Mouse (Mus musculus): Measurements from ENCODE around the gene Usp40.

Usp40 gene

GRCm38 (mm10) chr1:87941765-87942164 lies 66.6 kb downstream of the Usp40 start:
- no peak for DNase-seq (ENCODE audit: low spot score)

DNA sequence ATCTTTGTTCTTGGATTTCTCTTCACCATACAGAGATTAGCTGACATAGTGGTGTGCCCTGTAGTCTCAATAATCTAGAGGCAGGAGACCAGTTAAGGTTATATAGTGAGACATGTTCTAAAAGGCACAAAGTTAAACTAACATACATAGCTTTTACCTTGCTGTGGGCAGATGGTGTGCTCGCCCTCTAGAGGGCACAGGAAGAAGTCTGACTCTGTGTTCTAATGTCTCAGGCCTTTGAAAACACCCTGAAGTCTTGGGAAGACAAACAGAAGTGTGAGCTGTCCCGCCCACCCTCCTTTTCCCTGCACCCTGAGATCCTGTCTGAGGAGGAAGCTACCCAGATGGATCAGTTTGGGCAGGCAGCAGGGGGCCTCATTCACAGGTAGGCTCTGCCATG lies 71.8 kb downstream of the Usp40 start:
- DNase-seq (ENCODE audit: low spot score): peak; percentile 23

DNA sequence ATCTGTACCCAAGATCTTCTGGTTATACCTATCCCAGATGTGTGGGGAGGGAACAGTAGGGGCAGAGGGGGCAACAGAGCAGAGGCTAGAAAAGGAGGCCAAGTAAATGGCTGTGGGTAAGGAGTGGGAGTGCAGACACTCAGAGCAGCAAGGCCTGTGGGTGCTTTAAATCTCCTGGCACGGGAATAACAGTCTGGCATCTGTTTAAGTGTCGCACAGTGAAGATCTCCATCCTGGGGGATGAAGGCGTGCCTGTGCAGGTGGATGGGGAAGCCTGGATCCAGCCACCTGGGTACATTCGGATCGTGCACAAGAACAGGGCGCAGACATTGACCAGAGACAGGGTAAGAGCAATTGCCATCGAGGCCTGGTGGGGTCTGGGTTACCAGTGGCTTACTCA lies 72.3 kb downstream of the Usp40 start:
- DNase-seq (ENCODE audit: low spot score): no peak

DNA sequence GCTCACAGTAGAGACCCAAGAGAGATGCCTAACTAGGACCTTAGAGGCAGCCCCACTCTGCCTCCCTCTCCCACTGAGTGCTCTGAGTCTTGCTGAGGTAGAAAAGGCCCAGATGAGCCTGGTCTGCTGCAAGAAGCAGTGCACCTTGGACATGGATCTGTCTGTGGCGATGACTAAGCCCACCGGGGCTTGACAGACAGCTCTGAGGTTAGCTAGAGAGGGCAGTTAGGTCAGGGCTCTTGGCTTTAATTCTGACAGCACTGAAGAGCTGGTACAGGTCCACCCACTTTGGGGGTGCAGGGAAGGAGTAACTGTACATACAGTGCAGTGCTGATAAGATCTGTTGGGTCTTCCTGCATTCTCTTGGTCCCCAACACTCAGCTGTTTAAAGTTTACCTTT lies 72.8 kb downstream of the Usp40 start:
- no peak for DNase-seq (ENCODE audit: low spot score)

- DNase-seq (ENCODE audit: low spot score): no peak
These were observed 73.3 kb downstream of the Usp40 start for GRCm38 (mm10) chr1:87935095-87935494.

- no peak for DNase-seq (ENCODE audit: low spot score)
These were observed 75.3 kb downstream of the Usp40 start for GRCm38 (mm10) chr1:87933051-87933450.

DNA sequence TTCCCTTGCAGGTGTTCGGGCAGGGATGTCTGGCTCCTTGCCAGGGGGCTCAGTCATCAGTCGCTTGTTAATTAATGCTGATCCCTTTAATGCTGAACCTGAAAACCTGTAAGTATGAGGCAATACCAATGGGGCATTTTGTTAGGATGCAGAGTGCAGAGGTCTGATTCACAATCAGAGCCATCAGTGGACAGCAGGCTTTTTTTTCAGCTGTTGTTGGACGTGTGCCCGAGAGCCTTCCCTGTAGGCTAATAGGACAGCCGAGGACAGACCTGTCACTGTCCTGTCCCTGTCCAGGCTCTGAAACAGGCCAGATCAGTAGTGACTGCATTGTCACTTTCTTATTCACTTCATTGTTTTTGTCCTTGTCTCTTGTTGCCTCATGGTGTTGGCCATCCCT lies 78.6 kb downstream of the Usp40 start:
- no peak for DNase-seq (ENCODE audit: low spot score)

DNA sequence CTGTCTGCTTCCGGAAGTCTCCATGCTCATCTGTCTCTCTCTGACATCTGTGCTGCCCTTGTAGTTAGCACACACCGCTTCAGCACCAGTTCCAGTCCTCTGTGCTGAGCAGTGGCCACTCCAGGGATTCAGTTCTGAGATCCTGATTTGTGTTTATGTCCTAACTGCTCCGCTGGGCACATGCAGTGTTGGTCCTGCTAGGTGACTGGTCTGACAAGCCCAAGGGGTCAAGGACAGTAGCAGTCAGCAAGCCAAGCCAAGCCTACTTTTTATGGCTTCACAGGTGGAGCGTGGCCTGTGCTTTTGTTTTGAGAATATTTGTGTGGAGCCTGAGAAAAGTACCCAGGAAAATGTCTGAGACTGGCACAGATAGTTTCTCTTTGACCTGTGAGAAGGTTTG lies 83.5 kb downstream of the Usp40 start:
- no peak for DNase-seq (ENCODE audit: low spot score)

DNA sequence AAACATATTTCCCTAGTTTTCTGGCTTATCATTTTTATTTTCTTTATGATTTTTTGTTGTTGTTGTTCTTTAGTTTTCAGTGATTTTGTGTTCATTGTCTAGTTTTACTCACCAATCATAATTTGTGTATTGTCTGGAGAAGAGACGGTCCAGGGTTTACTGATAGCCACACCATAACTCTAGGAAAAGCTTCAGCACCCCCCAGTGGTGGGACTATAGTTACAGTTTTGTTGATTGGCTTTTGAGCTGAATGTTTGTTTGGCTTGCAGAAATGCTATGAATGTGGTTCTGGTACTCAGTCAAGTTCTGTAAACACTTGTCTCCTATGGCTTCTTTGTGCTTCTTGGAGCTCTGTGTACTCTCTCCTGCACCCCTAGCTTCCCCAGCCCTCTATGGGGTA lies 85.7 kb downstream of the Usp40 start:
- DNase-seq (ENCODE audit: low spot score): peak; percentile 64

GRCm38 (mm10) chr1:87920056-87920614 lies 88.2 kb downstream of the Usp40 start:
- DNase-seq (ENCODE audit: low spot score): no peak

DNA sequence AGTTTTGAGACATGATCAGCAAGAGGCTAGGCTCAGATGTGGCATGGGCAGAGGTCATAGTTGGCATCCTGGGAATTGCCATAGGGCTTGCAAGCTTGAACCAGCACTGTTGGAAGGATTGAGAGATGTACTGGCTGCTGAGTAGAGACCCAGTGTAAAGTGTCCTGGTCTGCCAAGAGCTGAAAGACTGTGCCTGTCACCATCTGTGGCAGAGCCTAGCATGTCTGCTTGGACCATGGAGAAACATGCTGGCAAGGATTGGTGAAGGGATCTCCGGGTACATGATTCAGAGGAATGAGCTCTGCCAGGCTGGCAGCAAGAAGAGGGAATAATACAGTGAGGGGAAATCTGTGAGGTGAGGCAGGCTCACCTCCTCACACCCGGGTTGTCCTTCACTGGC lies 90.3 kb downstream of the Usp40 start:
- DNase-seq (ENCODE audit: low spot score): no peak

DNA sequence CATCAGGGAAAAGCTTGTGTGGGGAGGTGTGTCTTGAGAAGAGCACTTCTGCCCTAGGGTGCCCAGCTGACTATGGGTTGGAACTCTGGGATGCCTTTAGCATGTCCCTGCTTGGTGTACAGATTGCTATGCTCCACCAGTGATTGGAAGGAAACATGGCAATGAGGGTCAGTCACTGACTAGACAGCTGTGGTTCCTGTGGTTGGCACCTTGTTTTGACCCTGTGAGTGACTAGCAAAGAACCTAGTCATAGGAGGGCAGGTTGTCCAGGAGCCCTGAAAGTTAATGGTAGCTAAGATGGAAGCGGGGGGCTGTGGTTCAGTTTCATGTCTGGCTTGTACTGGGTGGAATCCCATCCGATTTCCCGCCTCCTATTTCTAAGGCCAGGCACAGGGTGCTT lies 91.0 kb downstream of the Usp40 start:
- DNase-seq (ENCODE audit: low spot score): no peak

- no peak for DNase-seq (ENCODE audit: low spot score)
These were observed 95.0 kb downstream of the Usp40 start for GRCm38 (mm10) chr1:87913356-87913755.

- no peak for DNase-seq (ENCODE audit: low spot score)
These were observed 97.9 kb downstream of the Usp40 start for GRCm38 (mm10) chr1:87910428-87910827.

- no peak for DNase-seq (ENCODE audit: low spot score)
These were observed 98.8 kb downstream of the Usp40 start for GRCm38 (mm10) chr1:87909565-87909964.

DNA sequence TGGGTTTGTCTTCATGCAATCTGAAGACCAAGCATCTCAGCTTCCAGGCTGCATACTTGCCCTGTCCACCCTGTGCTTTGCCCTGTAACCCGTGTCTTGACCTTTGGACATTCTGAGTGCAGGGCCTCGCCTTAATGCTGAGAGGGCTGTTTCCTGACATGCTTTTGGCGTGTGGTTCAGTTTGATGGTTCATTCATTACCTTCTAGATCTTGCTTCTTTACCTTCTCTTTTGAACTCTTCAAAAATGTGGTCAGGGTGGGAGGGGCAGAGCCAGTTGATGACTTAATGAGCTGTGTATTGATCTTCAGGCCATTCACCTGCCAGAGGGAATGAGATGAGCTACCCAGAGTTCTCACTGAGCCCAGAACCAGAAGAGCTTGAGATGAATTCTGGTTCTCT lies 99.6 kb downstream of the Usp40 start:
- DNase-seq (ENCODE audit: low spot score): no peak

DNA sequence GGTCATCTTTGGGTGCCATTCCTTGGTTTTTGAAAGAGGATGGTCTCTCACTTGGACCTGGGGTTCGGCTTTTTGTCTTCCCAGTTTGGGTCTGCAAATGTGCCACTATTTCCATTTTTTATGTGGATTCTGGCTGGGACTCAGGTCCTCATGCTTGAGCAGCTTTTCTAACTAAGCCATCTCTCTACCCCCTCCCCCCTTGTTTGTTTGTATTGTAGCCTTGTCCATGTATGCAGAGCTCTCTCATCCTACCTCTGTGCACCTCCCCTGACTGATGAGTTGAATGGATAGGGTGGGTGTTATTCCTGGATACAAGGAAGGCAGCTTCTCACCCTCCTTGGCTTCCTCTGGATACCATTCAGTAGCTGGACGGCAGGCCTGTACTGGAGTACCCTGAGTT lies 100.3 kb downstream of the Usp40 start:
- DNase-seq (ENCODE audit: low spot score): no peak

DNA sequence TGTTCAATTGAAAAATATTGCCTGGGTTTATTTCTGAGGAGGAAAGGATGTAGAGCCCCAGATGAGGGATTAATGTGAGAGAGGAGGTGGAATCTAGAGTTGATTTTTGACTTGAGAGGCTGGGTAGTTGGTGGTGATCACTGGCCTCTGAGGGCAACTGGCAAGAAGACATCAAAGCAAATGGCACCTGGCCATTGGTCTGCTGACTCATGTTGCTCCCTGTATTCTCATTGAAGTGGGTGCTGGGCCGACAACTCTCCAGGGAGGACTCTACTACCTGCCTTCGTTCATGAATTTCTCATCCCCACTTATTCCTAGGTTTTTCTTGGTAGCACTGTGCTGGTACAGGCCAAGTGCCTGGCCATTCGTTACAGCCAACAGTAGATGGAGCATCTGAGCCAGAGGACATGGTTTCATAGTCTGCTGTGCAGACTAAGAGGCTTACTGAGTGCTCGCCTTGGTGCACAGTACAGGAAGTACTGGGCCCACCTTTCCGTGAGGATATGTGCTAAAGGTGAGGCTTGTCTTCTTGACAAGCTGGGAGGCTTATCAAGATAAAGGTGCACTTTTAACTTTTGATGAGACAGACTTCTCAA lies 101.9 kb downstream of the Usp40 start:
- DNase-seq (ENCODE audit: low spot score): no peak

DNA sequence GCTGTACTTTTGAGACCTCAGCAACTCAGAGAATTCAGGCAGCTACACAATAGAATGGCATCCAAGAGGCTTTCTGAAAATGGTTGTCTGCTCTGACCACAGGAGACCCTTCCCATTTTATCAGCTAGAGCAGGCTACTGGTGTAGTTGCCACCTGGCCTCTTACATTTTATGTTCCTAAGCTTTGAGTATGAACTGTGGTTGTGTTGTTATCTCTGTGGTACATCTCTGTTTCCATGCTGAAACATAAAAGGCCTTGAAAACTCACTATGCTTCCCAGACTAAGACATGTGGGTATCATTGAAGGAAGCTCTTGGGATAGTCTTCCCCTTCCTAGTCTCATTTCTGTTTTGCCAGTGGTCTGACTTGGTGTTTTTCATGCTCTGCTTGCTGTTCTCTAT lies 106.2 kb downstream of the Usp40 start:
- DNase-seq (ENCODE audit: low spot score): no peak

- DNase-seq (ENCODE audit: low spot score): no peak
These were observed 107.4 kb downstream of the Usp40 start for GRCm38 (mm10) chr1:87900979-87901378.

GRCm38 (mm10) chr1:87899701-87900100 lies 108.7 kb downstream of the Usp40 start:
- DNase-seq (ENCODE audit: low spot score): no peak

- DNase-seq (ENCODE audit: low spot score): no peak
These were observed 111.4 kb downstream of the Usp40 start for GRCm38 (mm10) chr1:87896921-87897320.
